Mouse (Mus musculus) left cerebral cortex, postnatal 25 days (tissue): ENCODE measurements around the gene Trio. TPM values are rescaled to one million over a fixed set of nuclear protein-coding genes. Genes with fewer than 3 reads are reported as not detected.

Experiments
- DNase-seq, 2 experiments: peaks; one replicate each; pipeline ENCODE4 v3.0.0; 2022; ENCODE audit warnings: low spot score in 2 of 2, mixed read lengths in 1 of 2
- intact Hi-C: fragments of 180-260 bp; cut with DNase I; formaldehyde crosslinking; loops from one replicate; pipeline ENCODE4 v1.15.1; 2025
- total RNA-seq, 2 experiments: library from RNA; stranded (reverse); gene quantifications; 2 replicates each; pipeline ENCODE4 v1.2.3; 2021

Gene Trio
- total RNA-seq, 2 experiments from 2014 or later = 219 to 226 TPM

DNA sequence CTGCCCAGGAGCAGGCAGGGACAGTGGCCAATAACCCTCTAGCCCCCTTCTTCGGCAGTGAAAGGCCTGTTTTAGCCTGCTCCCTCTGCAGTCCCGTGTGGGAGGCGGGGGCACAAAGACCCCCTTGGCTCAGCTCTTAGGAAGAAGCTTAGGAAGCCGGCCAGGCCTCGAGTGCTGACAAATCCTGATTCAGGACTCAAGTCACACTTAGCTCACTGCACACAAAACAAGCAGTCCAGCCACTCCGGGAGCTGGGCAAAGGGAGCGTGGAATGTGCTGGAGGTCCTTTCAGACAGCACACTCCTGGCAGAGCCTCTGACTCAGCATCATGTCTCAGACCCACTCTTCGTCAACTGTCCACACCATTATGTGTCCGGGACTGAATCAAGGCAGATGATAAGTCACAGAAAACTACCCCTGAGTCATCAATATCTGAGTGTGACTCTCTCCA lies 28.2 kb downstream of the Trio start:
- peak; percentile 54 to 60 for DNase-seq
- intact Hi-C loops = no loop called here

DNA sequence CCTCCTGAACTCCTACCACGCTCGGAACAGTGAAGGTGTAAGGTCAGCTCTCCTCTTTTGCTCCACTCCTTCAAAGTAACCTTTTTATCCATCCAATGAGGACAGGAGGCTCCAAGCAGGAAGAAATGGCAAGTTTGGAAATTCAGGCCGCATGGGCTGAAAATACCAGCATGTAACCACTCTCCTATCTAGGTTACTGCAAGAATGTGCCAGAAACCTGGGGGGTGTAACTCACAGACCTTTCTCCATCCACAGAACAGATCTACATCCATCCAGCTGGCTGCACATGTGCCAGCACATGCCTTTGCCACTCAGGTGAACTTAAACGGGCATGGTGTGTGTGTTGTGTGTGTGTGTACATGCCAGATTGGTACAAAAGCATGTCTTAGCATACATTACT lies 28.9 kb downstream of the Trio start:
- intact Hi-C loops = no loop called here
- DNase-seq = peak in 1 of 2 experiments; percentile 43

DNA sequence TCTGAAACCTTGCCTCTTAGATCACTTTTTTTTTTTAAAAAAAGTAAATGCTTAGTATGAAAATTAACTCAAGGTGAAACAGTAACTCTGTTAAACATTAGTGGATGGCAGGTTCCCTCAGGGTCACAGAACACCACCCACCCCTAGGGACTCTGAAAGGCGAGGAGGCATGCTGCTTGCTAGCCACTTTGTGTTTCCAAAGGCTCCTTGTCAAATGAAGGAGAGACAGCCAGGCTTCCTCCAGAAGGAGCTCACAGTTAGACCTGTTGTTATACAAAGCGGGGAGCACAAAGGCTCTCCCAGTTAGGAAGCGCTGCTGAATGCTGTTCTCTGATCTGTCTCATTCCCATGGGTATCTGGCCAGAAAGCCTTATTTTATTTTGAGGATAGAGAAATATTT lies 30.2 kb downstream of the Trio start:
- intact Hi-C loops = no loop called here
- no peak for DNase-seq

DNA sequence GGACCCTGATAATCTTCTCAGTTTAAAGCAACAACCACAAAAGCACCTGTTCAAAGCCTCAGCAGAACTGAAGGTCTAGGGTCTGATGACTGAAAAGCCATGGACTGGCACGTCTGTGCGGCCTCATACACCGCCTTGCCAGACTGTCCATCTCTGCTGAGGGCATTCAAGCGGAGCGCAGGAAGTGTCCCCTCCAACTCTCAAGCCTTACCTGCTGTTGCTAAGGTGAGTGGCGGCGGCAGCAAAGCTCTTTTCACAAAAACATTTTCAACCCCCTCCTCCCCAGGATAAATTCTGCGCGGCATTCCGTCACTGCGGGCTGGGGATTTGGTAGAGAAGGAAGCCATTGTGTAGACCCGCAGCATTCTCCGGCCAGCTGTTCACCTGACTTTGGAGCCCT lies 30.8 kb downstream of the Trio start:
- intact Hi-C loops = loop anchor here (5.0 kb wide), 1 partner anchor 53 kb away; no protein-coding TSS in a partner anchor
- no peak for DNase-seq

DNA sequence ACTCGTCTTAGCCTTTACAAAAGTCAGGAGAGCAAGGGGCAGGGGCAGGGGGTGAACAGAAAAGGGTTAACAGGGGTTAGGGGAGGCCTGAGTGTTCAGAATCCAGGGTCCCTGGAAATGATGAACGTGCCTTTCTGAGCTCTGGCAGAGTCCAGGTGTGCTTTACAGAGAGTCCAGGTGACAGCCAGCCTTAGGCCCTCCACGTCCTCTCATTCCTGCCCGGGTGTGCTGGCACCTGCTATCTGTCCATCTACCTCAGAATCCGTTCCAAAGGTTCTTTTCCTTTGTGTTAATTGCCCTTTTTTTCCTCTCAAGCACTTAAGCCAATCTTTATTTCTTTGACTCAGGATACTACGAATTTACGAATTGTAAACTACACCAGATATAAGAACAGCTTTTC lies 32.1 kb downstream of the Trio start:
- intact Hi-C loops = loop anchor here (5.0 kb wide), 1 partner anchor 51 kb away; no protein-coding TSS in a partner anchor
- no peak for DNase-seq

DNA sequence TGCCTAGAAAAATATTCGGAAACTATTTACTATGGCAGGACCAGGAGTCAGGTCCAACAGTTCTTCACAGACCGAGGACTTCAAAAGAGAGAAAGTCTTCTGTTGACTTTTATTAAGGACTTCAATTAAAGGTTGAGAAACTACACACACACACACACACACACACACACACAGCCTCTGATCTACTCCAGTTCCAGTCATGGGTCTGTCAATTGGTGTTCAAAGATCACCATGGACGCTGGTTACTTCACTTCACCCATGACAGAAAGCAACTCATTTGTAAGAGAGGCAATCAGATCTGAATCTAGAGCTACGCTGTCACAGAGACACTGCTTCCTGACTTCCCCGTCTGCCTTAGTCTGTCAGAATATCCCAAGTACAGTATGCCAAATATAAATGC lies 33.1 kb downstream of the Trio start:
- no peak for DNase-seq
- intact Hi-C loops = loop anchor here (5.0 kb wide), 1 partner anchor 50 kb away; no protein-coding TSS in a partner anchor

DNA sequence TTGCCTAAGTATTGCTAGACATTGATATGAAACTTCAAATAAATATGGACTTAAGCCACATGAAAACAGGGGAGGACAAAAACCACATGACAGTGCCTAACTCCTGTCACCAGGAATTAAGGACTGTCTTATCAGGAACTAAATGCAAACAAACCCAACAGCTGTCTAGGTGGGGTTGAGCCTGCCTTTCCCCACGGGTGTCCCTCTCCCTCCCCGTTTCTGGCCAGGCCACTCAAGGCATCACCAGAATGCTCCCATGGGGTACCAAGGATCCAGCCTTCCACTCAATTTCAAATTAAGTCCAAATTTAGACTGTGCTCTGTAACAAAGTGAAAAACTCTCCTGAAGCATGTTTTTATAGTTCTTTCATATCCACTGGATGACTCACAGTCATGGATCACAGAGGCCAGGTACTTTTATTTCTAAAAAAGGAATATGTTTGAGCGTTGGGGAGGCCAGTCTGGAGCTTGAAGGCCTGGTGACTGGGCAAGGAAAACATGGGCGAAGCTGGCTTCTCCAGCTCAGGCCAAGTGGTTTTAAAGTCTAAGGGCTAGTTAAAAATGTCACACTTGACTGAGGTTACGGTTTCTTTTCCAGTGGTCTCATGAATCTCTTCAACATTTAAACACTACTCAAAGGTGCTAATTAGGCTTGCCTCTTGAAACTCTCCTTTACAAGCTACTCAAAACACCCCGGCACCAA lies 33.6 kb downstream of the Trio start:
- intact Hi-C loops = loop anchor here (5.0 kb wide), 1 partner anchor 50 kb away; no protein-coding TSS in a partner anchor

DNA sequence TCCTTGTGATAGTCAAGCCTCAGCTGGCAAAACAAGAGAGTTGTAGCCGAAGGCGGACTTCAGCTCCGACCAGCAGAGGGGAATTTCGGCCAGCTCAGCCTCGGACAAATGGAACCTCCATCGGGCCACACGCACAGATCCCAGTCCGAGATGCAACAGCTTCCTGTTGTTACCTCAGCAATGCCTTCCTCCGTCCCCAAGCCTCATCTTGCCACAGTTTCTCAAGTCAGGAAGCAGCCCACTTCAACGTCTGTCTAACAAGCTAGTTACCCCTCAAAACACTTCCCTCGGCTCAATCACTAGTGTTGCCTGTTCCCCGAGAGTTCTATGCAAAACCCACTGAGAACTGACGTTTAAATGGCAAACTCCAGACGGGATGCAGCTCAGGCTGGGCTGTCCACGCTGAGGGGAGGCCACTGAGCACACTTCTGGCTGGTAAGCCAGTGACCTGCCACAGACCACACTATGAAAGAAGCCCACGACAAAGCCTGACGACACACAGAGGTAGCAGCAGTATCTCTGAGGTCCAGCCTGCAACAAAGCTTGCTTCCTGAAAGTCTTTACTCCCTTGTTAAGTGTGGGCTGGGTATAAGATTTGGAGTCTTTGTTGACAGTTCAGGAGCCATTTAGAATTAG lies 34.5 kb downstream of the Trio start:
- intact Hi-C loops = loop anchor here (5.0 kb wide), 1 partner anchor 49 kb away; no protein-coding TSS in a partner anchor
- DNase-seq = no peak

More for the DNA sequence above, 33.6 kb downstream of the Trio start:
- DNase-seq = no peak

DNA sequence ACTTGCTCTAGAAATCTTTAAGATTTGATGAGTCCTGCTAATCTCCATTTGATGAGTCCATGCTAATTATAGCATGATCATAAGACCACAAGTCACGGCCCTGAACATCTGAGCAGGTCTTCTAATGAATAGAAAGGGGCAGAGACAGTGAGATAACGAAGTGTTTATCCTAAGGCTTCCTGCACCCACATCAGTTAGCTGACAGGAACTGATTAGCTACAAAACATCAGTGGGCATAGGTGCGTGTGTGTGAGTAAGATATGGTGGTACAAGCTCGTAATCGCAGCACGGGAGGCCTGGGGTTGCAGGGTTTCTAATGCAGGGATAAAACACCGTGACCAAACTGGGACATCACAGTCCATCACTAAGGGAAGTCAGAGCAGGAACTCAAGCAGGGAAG lies 37.7 kb downstream of the Trio start:
- no peak for DNase-seq
- intact Hi-C loops = no loop called here

DNA sequence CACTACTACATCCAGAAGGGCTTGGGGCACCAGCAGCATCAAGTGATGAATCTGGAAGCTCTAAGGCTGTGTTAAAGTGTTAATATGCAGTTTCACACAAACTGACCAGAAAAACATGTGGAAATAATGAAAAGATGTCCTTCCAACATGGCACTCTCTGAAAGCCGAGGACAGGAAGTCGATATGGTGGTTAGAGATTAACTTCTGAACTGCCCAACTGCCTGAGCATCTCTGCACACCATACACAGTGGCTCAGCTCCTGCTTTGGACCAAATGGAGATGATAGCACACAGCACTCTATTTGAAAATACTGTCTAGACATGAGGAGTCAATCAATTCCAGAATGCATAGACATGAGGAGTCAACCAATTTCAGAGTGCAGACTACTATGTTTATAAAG lies 40.8 kb downstream of the Trio start:
- no peak for DNase-seq
- intact Hi-C loops = no loop called here

DNA sequence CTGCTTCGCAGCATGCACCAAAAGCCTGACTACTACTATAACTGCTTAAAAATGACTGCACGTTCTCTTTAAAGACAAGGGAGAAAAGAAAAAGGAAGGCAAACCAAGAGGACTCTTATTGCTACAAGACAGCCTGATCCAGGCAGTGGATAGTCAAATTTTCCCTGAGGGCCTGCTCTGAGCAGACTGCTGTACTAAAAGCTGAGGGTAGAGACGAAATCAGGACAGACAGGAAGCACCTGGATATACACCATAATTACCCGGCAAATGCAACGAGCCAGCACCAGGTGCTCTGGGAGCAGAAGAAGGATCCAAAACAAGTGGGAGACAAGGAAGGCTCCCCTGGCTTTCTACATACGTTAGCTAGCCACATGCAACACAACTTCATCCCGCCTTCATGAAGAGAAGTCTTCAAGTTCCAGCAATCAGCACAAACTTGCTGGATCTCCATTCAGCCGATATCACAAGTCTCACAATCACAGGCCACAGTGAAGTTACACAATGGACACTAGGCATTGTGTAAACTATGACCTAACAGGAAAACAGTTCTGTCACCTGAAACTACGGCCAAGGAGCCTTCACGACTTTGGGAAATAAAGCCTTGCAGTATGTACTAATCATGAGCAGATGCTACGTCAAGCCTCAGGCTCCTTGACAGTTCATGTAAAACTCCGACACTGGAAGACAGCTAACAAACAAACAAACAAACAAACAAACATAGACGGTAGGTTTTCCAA lies 43.7 kb downstream of the Trio start:
- intact Hi-C loops = no loop called here
- no peak for DNase-seq

DNA sequence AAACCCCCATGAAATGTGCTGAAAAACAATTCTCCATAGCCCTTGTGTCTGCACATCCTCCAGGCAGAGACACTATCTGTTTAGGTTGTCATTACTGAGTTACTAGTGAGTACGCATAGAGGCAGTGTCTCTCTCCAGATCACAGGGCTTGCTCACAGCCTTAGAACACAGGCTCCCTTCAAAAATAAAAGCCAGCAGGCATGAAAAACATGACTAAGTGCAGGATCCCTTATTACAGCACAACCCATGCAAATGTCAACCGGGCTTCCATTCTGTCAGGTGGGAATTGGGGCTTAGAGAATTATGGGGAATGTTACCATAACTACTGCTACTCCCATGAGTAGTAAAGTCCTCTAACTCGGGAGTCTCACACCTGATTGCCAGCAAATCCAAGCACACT lies 44.4 kb downstream of the Trio start:
- intact Hi-C loops = no loop called here
- no peak for DNase-seq

DNA sequence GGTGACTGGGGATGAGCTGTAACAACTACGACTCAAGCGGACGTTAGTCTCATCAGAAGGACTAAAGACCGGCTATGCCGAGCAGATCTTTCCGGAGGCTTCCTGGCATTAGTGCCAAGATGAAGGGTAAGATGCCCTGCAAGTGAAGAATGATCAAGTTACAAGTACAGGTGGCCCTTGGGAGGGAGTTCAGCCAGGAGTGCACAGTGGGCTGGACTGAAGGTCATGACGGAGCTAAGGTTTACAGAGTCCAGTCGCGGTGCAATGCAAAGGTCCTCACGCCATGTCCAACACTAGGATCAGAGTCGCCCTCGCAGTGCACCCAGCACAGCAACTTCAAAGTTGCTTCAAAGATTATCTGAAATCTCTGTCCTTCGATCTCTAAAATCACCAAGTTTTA lies 45.2 kb downstream of the Trio start:
- DNase-seq = no peak
- intact Hi-C loops = no loop called here

DNA sequence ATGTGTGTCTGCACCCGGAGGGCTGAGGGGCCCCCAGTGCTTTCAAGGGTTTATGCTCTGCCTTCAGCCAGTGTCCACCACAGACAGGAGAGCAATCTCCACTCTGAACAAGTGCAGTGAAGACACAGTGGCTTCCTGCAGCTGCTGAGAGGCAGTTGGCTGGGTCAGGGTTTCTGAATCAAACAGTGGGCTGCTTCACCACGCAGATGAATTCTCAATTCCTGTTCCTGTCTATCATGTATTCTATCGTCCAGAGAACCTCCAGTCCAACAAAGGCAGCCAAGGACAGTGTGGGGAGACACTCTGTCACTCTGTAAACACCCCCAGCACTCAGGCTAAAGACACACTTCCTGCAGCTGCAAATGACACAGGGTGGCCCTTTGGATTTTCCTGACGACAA lies 48.7 kb downstream of the Trio start:
- no peak for DNase-seq
- intact Hi-C loops = no loop called here

DNA sequence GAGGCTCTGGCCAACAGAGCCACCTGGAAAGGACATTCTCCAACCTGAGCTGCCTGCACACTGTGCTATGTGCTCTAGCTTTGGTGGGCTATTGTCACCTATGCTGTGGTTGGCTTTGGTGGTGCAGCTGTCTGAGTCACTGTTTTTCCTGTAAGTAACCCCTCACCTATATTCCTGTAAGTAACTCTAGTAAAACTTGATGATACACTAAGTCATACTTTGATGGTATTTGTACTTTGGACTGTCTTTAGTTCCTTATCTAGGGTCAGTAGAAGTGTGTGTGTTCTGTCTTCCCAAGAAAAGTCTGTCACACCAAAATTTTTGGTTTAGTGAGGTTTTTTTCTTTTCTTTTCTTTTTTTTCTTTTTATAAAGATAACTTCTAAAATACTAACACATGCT lies 49.3 kb downstream of the Trio start:
- intact Hi-C loops = no loop called here
- no peak for DNase-seq

DNA sequence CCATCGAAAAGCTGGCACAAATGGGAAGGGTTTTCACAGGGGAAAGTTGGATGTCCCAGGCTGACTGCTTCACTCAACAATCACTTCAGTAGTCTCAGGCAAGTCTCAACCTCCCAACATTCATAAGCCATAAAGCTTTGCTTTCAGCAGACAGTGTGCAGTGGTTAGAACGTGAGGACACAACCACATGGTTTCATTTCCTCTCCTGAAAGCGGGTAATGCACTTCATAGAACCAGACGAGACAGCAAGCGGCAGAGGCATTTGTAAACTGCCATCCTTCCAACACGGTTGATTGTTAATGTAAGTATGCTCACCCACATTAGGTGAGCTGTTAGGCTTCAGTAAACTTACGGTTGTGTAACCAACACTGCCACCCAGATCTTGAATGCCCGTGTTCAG lies 51.0 kb downstream of the Trio start:
- no peak for DNase-seq
- intact Hi-C loops = no loop called here

DNA sequence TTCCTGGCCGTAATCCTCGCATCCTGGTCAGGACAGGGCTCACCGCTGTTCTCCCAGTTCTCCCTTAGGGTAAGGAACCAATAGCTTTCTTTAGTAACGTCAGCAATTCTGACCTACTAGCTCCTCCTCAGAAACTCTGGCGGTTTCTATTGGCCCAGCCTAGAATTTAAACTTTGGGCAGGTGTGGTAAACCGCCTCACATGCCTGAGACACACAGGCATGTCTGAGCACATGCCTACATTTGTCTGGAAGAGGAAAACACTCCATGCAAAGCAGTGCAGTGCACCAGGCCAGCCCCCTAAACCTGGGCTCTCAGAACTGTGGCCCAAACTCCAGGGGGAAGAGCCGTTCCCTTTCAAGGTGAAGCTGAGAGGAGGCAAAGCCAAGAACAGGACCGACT lies 57.5 kb downstream of the Trio start:
- DNase-seq = no peak
- intact Hi-C loops = no loop called here

DNA sequence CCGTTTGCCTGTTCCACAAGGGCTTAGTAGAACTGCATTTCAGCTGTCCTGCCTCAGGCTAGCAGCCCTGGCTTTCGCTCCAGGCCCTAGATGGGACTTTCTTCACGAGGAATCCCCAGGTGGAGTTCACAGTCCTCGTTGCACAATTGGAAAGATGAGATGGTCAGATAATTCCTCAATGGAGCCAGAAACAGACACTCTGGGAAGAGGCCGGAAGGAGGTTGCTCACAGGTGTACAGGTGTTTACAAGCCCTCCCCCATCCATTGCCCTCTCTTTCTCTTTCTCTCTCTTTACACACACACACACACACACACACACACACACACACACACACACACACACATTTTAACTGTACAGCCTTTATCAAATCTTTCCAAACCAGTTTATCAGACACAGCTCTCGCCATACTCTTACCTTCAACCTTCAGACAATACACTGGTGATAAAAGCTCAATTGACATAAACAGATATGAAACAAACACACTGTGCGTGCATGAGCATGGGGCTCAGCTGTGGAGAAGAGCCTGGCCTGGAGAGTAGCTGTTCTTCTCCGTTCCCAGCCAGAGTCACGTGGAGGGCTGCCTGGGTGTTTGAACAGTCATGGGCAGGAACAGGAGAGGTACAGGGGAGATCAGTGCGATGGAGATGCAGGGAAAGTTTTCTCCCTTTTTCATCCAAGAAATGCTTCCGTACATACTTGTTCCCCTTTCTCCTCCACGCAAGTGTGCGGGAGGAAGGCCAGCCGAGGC lies 58.3 kb downstream of the Trio start:
- intact Hi-C loops = no loop called here
- DNase-seq = no peak

DNA sequence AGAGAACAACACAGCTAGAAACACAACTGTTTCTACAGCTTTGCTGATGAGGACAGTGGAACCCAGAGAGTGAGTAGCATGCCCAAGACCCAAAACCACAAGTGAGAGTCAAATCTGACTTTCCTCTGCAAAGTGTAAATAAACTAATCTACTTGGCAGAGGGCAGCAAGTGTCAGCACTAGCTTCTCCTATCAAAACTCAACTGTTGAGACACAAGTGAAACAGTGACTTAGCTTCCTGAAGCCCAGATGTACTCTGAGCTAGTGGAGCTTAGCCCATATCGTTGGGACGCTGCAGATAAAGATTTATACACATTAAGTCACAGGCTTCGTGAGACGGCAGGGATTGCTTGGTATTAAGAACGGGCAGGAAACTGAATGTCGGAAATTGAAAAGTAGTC lies 60.8 kb downstream of the Trio start:
- DNase-seq = no peak

DNA sequence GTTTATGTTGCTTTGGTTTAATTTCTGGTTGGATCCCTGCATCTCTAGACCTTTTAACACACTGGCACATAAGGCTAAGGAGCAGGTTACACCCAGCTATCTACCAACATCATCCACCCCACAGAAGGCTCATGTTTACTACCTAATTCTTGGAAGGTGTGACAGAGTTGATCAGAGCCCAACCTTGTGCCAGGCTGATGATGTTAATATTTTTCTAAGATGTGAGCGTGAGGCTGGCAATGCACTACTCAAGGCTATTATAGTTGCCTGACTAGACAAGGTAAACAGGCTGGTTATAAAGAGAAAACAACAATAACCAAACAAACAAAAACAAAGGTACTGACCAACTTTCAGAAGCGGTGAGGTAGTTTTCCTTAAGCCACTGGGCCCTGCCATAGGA lies 62.1 kb downstream of the Trio start:
- intact Hi-C loops = no loop called here
- no peak for DNase-seq

More for the DNA sequence above, 60.8 kb downstream of the Trio start:
- intact Hi-C loops = no loop called here
